Mouse (Mus musculus) heart, adult 8-10 months (tissue): ENCODE measurements around the gene Usp40. TPM values are rescaled to one million over a fixed set of nuclear protein-coding genes. Genes with fewer than 3 reads are reported as not detected.

ENCODE experiments used
- microRNA-seq: library from miRNA; unstranded; fragments of <30 nt; microRNA quantifications from one replicate; pipeline ENCODE4 v1.2.0, GENCODE M21; 2022
- total RNA-seq, 4 experiments: library from RNA; stranded (reverse); gene quantifications; 2 replicates each; pipeline ENCODE4 v1.2.4; 2022

Gene Usp40
- total RNA-seq, 4 experiments from 2014 or later: 13.8 to 17.4 (median 15.6) TPM

Small RNA genes within 50 kb of the gene (microRNA-seq; reads per million reads assigned to microRNA genes)
- not detected for gene Gm25198

Other genes starting within 250 kb of the Usp40 start
- gene Sag, start 204.9 kb downstream of the Usp40 start, total RNA-seq: under 1 TPM; 0.14 to 0.63 (median 0.25) TPM
- gene Dgkd, start 155.3 kb downstream of the Usp40 start, total RNA-seq: 10 to 100 TPM; 33.5 to 43.2 (median 42.0) TPM
- gene Ugt1a10, start 46.8 kb upstream of the Usp40 start, total RNA-seq: not detected
- gene Ugt1a9, start 62.2 kb upstream of the Usp40 start, total RNA-seq: not detected
- gene Ugt1a8, start 79.3 kb upstream of the Usp40 start, total RNA-seq: not detected
- gene Ugt1a7c, start 86.5 kb upstream of the Usp40 start, total RNA-seq: 1 to 10 TPM in 2 of 4 experiments, under 1 TPM in 2; 0.68 to 1.4 (median 0.95) TPM
- 1 to 10 TPM in 2 of 4 experiments, under 1 TPM in 1, not detected in 1; 0.83 to 1.3 (median 1.1) TPM for gene Ugt1a6b, start 94.7 kb upstream of the Usp40 start, total RNA-seq
- 1 to 10 TPM; 1.6 to 2.6 (median 2.4) TPM for gene Ugt1a6a, start 126.3 kb upstream of the Usp40 start, total RNA-seq
- under 1 TPM in 3 of 4 experiments, not detected in 1; 0.12 to 0.26 (median 0.22) TPM for gene Ugt1a5, start 157.5 kb upstream of the Usp40 start, total RNA-seq
- gene Ugt1a2, start 192.1 kb upstream of the Usp40 start, total RNA-seq: under 1 TPM in 1 of 4 experiments, not detected in 3; 0.12 TPM
- gene Dnajb3, start 197.2 kb upstream of the Usp40 start, total RNA-seq: under 1 TPM; 0.26 to 0.60 (median 0.41) TPM
- not detected for gene Ugt1a1, start 203.4 kb upstream of the Usp40 start, total RNA-seq
- gene Mroh2a, start 218.4 kb upstream of the Usp40 start, total RNA-seq: under 1 TPM in 1 of 4 experiments, not detected in 3; 0.35 TPM